10 mouse cellular contexts compared by ENCODE assay signal in genomic region chr7:100302316-100302715, GRCm38 (mm10). TPM values are rescaled to one million over a fixed set of nuclear protein-coding genes. Genes with fewer than 3 reads are reported as not detected.
A peak's percentile ranks its signal among the peaks of the same experiment; 100 is the strongest.
DNase-seq lines count a peak whose midpoint lies in the region; ATAC-seq lines count a peak whose summit lies in the region.
"Had no signal": no experiment of that assay in that cellular context is flagged by ENCODE, and none has a peak within 500 bp of the region (broad histone marks: within the 10 kb centered on the region; RNA-seq: fewer than 3 reads in every experiment).

No protein-coding gene starts in this region.

- H3K27ac ChIP-seq in limb, embryonic 13.5 days = peak overlapping the region; percentile 6; the same call in 1 of the 2 replicates
- no peak overlapping the region for H3K27ac ChIP-seq in limb, embryonic 10.5 days
- peak overlapping the region; percentile 54 for H3K27ac ChIP-seq in lung, embryonic 16.5 days (ENCODE audit: low read length)
- H3K27ac ChIP-seq: hindbrain, embryonic 15.5 days; neural tube, embryonic 12.5 days had no signal

- peaks cover 21% of the 10 kb centered on the region for H3K36me3 ChIP-seq in limb, embryonic 13.5 days
- H3K36me3 ChIP-seq in limb, embryonic 10.5 days = no peaks in the 10 kb centered on the region
- no peaks in the 10 kb centered on the region for H3K36me3 ChIP-seq in lung, embryonic 16.5 days (ENCODE audit: control insufficient read depth, insufficient read depth, low read length)
- H3K36me3 ChIP-seq: hindbrain, embryonic 15.5 days; neural tube, embryonic 12.5 days had no signal

- no peak overlapping the region for H3K4me2 ChIP-seq in limb, embryonic 13.5 days (replicated peaks)
- H3K4me2 ChIP-seq in lung, embryonic 16.5 days (ENCODE audit: low read depth, low read length) = no peak overlapping the region
- H3K4me2 ChIP-seq: hindbrain, embryonic 15.5 days; neural tube, embryonic 12.5 days had no signal

- no peaks in the 10 kb centered on the region for H3K9me3 ChIP-seq in limb, embryonic 13.5 days
- no peaks in the 10 kb centered on the region for H3K9me3 ChIP-seq in limb, embryonic 10.5 days (replicated peaks)
- no peaks in the 10 kb centered on the region for H3K9me3 ChIP-seq in lung, embryonic 16.5 days (ENCODE audit: control insufficient read depth, low read length)
- H3K9me3 ChIP-seq: hindbrain, embryonic 15.5 days; neural tube, embryonic 12.5 days had no signal

- H3K9ac ChIP-seq in limb, embryonic 13.5 days = no peak overlapping the region
- H3K9ac ChIP-seq in lung, embryonic 16.5 days (ENCODE audit: low read length) = no peak overlapping the region
- H3K9ac ChIP-seq: hindbrain, embryonic 15.5 days; neural tube, embryonic 12.5 days had no signal

- ATAC-seq in limb, embryonic 13.5 days (ENCODE audit: low FRiP score, low read depth) = 0 out of 2 replicates have a peak, but pooled peaks have one; percentile 20
- peak; percentile 84 for ATAC-seq in lung, embryonic 16.5 days (ENCODE audit: low read depth)

- no peak overlapping the region for H3K4me3 ChIP-seq in limb, embryonic 13.5 days
- no peak overlapping the region for H3K4me3 ChIP-seq in limb, embryonic 10.5 days
- no peak overlapping the region for H3K4me3 ChIP-seq in lung, embryonic 16.5 days (ENCODE audit: low read length)
- H3K4me3 ChIP-seq: hindbrain, embryonic 15.5 days; neural tube, embryonic 12.5 days had no signal

- H3K27me3 ChIP-seq in limb, embryonic 13.5 days = no peaks in the 10 kb centered on the region
- no peaks in the 10 kb centered on the region for H3K27me3 ChIP-seq in limb, embryonic 10.5 days (ENCODE audit: low read depth, poor library complexity, severe bottlenecking)
- H3K27me3 ChIP-seq in lung, embryonic 16.5 days (ENCODE audit: control insufficient read depth, insufficient read depth, low read depth, low read length) = no peaks in the 10 kb centered on the region
- H3K27me3 ChIP-seq: hindbrain, embryonic 15.5 days; neural tube, embryonic 12.5 days had no signal

- DNase-seq in limb, embryonic 10.5 days (ENCODE audit: low spot score) = no peak
- peak; percentile 99 for DNase-seq in fibroblast of lung, adult 2 months (ENCODE audit: low read depth)
- DNase-seq in heart, postnatal 25 days (ENCODE audit: low spot score) = peak; percentile 34
- DNase-seq in urinary bladder, postnatal 25 days (ENCODE audit: low spot score) = peak; percentile 34
- no peak for DNase-seq in cerebellum, postnatal 4 days (ENCODE audit: low spot score in 2 of 2)
- DNase-seq in B cell, adult 2 months = no peak

- WGBS in limb, embryonic 13.5 days = 65% methylated on average over 4 of the region's 4 CpGs
- WGBS in limb, embryonic 10.5 days = 71% methylated on average over 4 of the region's 4 CpGs
- 25% methylated on average over 4 of the region's 4 CpGs for WGBS in lung, embryonic 16.5 days

- intact Hi-C loops in heart, postnatal 25 days (cut with DNase I) = no loop called here

- H3K4me1 ChIP-seq in limb, embryonic 13.5 days = peaks cover 22% of the 10 kb centered on the region
- H3K4me1 ChIP-seq in limb, embryonic 10.5 days = peaks cover 13% of the 10 kb centered on the region
- H3K4me1 ChIP-seq in lung, embryonic 16.5 days (replicated peaks; ENCODE audit: control insufficient read depth, insufficient read depth, low read length) = peaks cover 10% of the 10 kb centered on the region
- H3K4me1 ChIP-seq: neural tube, embryonic 12.5 days had no signal

RNA-seq across cellular contexts. Expression of gene P4ha3, which starts 17.0 kb away (rescaled TPM):
- 17.4 TPM in 2 replicates for polyA plus RNA-seq in limb, embryonic 13.5 days (2015; fragmentation: Nextera tagmentation; extraction: Ambion mirVana)
- 1.1 and 2.4 TPM in 2 replicates for polyA plus RNA-seq in limb, embryonic 10.5 days (2016; fragmentation: Nextera tagmentation; extraction: Ambion mirVana)
- under 1 TPM; 0.45 to 0.73 TPM for total RNA-seq in heart, postnatal 25 days (2021)
- 15.5 and 17.2 TPM in 2 replicates for polyA plus RNA-seq in lung, embryonic 16.5 days (2015; fragmentation: Nextera tagmentation; extraction: Ambion mirVana)

Comparison
In these comparisons a context has a peak if more than half of its experiments do, and no peak if none do; other contexts are left out.
1. DNase-seq: peak in fibroblast of lung, adult 2 months (single experiment), heart, postnatal 25 days (single experiment) and urinary bladder, postnatal 25 days (single experiment); none in limb, embryonic 10.5 days (single experiment), cerebellum, postnatal 4 days (0 of 2) and B cell, adult 2 months (0 of 2).